Mouse (Mus musculus): Measurements from ENCODE around the gene Irs2. TPM values are rescaled to one million over a fixed set of nuclear protein-coding genes. Genes with fewer than 3 reads are reported as not detected.

Irs2 gene
- polyA plus RNA-seq, 1 experiment from 2014 or later: 6.2 TPM

DNA sequence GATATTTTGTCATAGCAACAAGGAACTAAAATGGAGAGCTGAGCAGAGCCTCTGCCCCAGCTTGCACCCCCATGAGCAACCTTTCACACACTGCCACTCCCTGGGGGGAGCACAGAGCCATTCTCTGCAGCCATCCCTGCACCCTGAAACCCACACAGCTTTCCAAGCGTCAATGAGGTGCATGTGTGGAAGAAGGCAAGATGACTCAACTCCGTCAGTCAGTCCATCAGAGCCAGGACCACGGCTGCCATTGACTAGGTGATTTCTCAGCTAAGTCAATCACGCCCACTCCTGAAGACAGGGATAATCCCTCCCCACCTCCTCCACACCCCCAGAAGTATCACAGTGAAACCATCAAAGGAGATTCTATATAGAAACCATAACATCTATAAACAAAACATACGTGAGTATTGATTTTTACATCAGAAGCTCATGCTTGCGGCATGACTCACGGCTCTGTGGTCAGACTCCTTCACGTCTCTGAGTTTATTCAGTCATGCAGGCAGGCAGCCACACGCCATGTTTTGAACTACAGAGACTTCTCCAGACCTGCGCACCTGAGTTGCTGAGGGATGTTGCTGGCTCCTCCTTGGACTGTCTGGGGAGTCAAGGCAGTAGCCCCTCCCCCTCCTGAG lies 14.6 kb downstream of the Irs2 start:
- H3K4me3 ChIP-seq: no peak overlapping the region
- peaks cover 40% of the 10 kb centered on the region for H3K36me3 ChIP-seq
- no peak for DNase-seq (ENCODE audit: low spot score)
- H3K27me3 ChIP-seq (ENCODE audit: insufficient read depth, poor library complexity, severe bottlenecking): no peaks in the 10 kb centered on the region
- peaks cover 78% of the 10 kb centered on the region for H3K4me1 ChIP-seq
- no peaks in the 10 kb centered on the region for H3K9me3 ChIP-seq
- H3K27ac ChIP-seq: peak overlapping the region; percentile 72; the same call in 1 of the 2 replicates
- WGBS: 92% methylated on average over 10 of the region's 10 CpGs

DNA sequence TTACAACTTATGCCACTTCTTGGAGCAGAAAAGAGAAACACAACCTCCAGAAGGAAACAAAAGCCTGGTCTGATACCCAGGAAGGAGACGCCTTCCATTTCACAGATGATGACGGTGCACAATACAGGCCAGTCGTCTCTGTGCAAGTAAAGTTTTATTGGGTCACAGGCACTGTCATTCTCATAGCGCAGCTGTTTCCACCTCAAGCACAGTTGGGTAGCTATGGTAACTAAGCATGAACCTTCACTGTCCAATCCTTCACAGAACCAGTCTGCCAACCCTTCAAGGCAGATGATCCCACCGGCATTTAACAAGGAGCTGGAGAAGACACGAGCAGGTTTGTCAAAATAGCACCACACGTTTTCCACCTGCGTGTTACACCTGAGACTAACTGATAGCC lies 16.2 kb downstream of the Irs2 start:
- H3K4me1 ChIP-seq: peaks cover 79% of the 10 kb centered on the region
- no peak overlapping the region for H3K4me3 ChIP-seq
- H3K27me3 ChIP-seq (ENCODE audit: insufficient read depth, poor library complexity, severe bottlenecking): no peaks in the 10 kb centered on the region
- 76% methylated on average over 8 of the region's 8 CpGs for WGBS
- peaks cover 24% of the 10 kb centered on the region for H3K36me3 ChIP-seq
- no peak for DNase-seq (ENCODE audit: low spot score)
- H3K27ac ChIP-seq: 0 out of 2 replicates have a peak overlapping the region, but pooled peaks have one; percentile 1
- H3K9me3 ChIP-seq: no peaks in the 10 kb centered on the region

DNA sequence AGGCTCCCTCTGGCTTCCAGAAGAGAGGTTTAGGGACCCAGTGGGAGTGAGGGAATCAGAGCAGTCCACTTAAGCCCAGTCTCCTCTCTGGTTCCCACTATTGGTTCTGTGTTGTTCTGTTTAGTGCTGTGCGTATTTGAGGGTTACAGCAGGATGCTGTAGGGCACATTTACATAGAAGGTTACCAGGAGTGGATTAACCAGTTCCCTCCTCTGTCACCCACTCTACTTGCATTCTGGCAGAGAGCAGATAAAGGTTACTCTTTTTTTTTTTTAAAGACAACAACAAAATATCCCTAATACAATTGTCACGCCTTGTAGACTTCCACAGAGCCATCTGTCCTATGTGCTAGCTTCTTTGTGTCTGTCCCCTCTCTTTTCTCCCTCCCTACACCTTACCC lies 16.9 kb downstream of the Irs2 start:
- Histone ChIP-seq H3K9me3 (no peaks in the 10 kb centered on the region), H3K27me3 (ENCODE audit: insufficient read depth, poor library complexity, severe bottlenecking) (no peaks in the 10 kb centered on the region), H3K4me3 (no peak overlapping the region), H3K36me3 (peaks cover 23% of the 10 kb centered on the region), H3K27ac (peak overlapping the region; percentile 67; the same call in 1 of the 2 replicates), H3K4me1 (peaks cover 73% of the 10 kb centered on the region)
- no peak for DNase-seq (ENCODE audit: low spot score)
- 79% methylated on average over 2 of the region's 2 CpGs for WGBS

DNA sequence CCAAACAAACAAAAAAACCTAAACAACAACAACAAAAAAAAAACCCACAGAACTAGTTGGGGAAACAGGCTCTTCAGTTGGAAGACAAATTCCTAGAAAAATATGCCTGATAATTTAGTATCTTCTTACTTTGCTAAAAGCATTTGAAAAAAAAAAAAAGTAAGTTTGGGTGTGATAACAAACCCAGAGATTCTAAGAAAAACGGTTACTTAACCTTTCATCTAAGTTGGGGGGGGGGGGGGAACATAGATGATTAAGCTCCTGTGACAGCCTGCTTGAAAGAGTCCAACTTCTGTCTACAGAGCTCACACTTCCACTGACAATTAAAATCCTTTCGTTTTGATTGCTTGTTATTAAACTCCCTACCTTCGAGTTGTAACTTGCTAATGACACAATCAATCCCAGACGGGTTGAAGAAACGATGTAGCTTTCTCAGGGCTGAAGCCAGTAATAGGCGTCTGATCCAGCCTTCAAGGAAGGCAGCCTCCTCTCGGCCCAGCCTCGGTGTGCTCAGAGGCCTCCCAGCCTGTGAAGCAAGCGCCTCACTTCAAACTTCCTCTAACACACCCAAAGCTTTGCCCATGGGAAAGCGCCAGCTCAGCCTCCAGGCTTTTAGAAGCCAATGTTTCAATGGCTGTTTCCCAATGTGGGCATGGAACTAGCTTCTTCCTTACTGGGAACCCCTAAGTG lies 17.7 kb downstream of the Irs2 start:
- H3K9me3 ChIP-seq: no peaks in the 10 kb centered on the region
- peak overlapping the region; percentile 27 for H3K4me3 ChIP-seq
- peaks cover 31% of the 10 kb centered on the region for H3K36me3 ChIP-seq
- no peaks in the 10 kb centered on the region for H3K27me3 ChIP-seq (ENCODE audit: insufficient read depth, poor library complexity, severe bottlenecking)
- peaks cover 65% of the 10 kb centered on the region for H3K4me1 ChIP-seq
- no peak for DNase-seq (ENCODE audit: low spot score)
- WGBS: 47% methylated on average over 10 of the region's 10 CpGs
- H3K27ac ChIP-seq: peak overlapping the region; percentile 67

DNA sequence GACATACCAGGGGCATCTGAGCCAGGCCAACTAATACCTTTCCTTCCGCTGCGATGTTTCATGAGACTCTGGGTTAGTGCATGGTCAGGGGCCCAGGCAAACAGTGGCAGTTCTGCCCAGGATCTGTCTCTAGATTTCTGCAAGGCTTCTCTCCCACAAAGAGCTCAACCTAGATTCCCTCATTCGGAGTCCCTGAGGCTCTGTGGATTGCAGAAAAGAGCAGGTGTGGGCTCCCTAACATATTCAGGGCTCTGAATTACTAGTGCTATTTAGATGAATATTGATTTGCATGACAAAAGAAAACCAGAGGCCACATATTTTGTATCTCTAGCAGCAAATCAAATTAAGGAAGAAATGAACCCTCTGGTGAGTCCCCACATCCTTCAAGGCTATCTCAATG lies 18.3 kb downstream of the Irs2 start:
- Histone ChIP-seq H3K27ac (no peak overlapping the region; the same call in 1 of the 2 replicates), H3K27me3 (ENCODE audit: insufficient read depth, poor library complexity, severe bottlenecking) (no peaks in the 10 kb centered on the region), H3K4me1 (peaks cover 59% of the 10 kb centered on the region), H3K36me3 (peaks cover 36% of the 10 kb centered on the region), H3K4me3 (no peak overlapping the region), H3K9me3 (no peaks in the 10 kb centered on the region)
- DNase-seq (ENCODE audit: low spot score): no peak
- 85% methylated on average over 3 of the region's 3 CpGs for WGBS

DNA sequence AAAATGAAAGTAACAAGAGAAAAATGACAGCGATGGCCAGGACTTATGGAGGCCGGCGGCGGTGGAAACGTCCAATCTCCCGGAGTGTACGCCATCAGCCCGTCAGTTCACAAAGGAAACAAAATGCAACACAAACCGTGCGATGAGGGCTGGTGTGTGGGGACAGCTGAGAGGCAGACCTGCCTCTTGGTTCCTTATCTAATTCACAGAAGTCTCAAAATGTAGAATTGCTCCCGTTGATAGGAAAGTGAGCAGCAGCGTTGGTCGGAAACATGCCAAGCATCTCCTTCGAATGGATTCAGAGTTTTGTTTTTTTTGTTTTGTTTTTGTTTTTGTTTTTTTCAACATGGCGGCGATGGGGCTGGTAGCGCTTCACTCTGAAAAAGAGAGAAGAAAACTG lies 21.6 kb downstream of the Irs2 start:
- Histone ChIP-seq H3K4me3 (no peak overlapping the region), H3K27ac (no peak overlapping the region), H3K4me1 (peaks cover 40% of the 10 kb centered on the region)

DNA sequence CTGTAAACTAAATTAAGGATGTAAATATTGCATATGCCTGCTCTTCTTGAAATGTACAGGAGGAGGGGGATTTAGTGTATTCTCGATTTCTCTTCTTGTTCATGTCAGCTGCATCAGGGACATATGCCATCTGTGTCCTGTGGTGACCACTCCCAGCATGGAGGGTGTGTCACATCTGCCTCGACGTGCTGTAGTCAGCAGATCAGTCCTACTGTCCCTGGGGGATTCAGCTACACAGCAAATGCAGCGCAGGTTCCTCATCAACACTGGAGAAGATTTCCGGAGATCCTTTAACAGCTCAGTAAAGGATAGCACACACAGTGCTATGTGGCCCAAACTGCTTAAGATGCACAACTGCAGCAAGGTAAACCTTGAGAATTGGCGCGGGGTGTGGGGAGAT lies 23.2 kb downstream of the Irs2 start:
- DNase-seq (ENCODE audit: low spot score): no peak
- Histone ChIP-seq H3K27me3 (ENCODE audit: insufficient read depth, poor library complexity, severe bottlenecking) (no peaks in the 10 kb centered on the region), H3K36me3 (peaks cover 28% of the 10 kb centered on the region), H3K9me3 (no peaks in the 10 kb centered on the region), H3K4me1 (peaks cover 31% of the 10 kb centered on the region), H3K27ac (no peak overlapping the region), H3K4me3 (no peak overlapping the region)
- 82% methylated on average over 7 of the region's 7 CpGs for WGBS

More for the DNA sequence above, 21.6 kb downstream of the Irs2 start:
- Histone ChIP-seq H3K9me3 (no peaks in the 10 kb centered on the region), H3K27me3 (ENCODE audit: insufficient read depth, poor library complexity, severe bottlenecking) (no peaks in the 10 kb centered on the region), H3K36me3 (peaks cover 28% of the 10 kb centered on the region)
- 93% methylated on average over 17 of the region's 17 CpGs for WGBS
- no peak for DNase-seq (ENCODE audit: low spot score)

DNA sequence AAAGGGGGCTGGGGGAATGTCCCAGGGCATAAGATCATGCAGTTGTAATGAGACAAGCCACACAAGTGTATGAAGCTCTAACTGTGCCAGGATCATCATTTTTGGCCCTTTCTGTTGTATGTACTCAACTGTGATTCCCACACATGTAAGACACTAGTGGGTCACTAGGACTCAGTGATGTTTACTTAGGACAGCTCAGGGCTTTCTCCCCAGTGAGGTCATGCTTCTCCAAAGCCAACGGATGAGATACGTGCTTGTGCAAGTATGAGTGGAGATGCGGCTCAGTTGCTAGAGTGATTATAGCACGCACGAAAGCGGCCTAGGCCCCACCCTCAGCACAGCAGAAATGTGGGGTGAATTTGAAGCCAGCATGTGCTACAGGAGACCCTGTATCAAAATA lies 27.4 kb downstream of the Irs2 start:
- no peak overlapping the region for H3K4me3 ChIP-seq
- 91% methylated on average over 6 of the region's 6 CpGs for WGBS
- peaks cover 42% of the 10 kb centered on the region for H3K4me1 ChIP-seq
- DNase-seq (ENCODE audit: low spot score): no peak
- no peaks in the 10 kb centered on the region for H3K9me3 ChIP-seq
- H3K27me3 ChIP-seq (ENCODE audit: insufficient read depth, poor library complexity, severe bottlenecking): no peaks in the 10 kb centered on the region
- H3K36me3 ChIP-seq: peaks cover 17% of the 10 kb centered on the region
- no peak overlapping the region for H3K27ac ChIP-seq

DNA sequence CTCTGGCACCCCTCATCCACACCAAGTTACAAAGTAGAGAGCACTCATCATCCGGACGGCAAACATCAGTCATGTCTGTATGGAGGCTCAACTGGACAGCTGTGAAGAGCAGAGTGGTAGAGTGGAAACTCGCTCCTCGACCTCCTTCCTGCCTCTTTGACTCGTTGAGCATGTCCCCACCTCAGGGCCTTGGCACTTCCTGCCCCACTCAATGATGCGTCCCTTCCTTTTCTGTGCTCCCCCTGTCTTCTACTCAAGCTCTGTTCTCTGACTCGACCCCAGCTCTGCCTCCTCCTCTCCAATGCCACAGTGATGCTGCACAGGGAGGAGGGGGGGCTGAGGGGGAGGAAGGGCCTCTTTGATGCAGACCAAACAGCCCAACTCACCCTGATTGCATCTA lies 28.3 kb downstream of the Irs2 start:
- 36% methylated on average over 7 of the region's 7 CpGs for WGBS
- Histone ChIP-seq H3K9me3 (no peaks in the 10 kb centered on the region), H3K27ac (peak overlapping the region; percentile 74), H3K4me1 (peaks cover 52% of the 10 kb centered on the region), H3K27me3 (ENCODE audit: insufficient read depth, poor library complexity, severe bottlenecking) (no peaks in the 10 kb centered on the region), H3K36me3 (peaks cover 9% of the 10 kb centered on the region), H3K4me3 (no peak overlapping the region)
- no peak for DNase-seq (ENCODE audit: low spot score)

DNA sequence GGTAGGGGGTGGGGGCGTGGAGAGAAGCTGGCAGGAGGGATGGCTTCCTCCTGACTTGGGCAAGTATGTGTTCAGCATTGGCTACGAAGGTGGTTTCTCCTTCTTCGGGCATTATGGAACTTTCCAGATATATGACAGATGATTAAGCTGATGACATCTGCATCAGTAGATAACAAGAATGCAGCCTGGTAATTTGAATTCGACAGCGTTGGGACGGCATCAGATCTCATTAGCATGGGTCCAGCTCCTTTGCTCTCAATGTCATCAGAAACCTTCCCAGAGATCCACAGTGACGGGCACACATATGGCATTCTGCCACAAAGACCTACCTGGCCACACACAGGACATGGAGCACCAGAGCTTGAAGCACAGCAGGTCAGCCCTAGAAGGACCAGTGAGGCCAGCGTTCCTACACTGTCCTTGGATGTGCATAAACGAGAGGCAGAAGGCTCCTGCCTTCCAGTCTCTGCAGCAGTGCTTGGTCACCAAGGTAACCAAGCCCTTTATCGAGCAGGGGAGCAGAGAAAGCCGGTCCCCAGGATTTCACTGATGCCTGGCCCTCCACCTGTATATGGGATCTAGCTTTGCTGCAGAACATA lies 29.0 kb downstream of the Irs2 start:
- Histone ChIP-seq H3K27me3 (ENCODE audit: insufficient read depth, poor library complexity, severe bottlenecking) (no peaks in the 10 kb centered on the region), H3K27ac (0 out of 2 replicates have a peak overlapping the region, but pooled peaks have one; percentile 74), H3K4me1 (peaks cover 58% of the 10 kb centered on the region), H3K4me3 (no peak overlapping the region), H3K9me3 (no peaks in the 10 kb centered on the region), H3K36me3 (peaks cover 4% of the 10 kb centered on the region; the same call in 1 of the 2 replicates)
- 63% methylated on average over 11 of the region's 11 CpGs for WGBS
- DNase-seq (ENCODE audit: low spot score): no peak

DNA sequence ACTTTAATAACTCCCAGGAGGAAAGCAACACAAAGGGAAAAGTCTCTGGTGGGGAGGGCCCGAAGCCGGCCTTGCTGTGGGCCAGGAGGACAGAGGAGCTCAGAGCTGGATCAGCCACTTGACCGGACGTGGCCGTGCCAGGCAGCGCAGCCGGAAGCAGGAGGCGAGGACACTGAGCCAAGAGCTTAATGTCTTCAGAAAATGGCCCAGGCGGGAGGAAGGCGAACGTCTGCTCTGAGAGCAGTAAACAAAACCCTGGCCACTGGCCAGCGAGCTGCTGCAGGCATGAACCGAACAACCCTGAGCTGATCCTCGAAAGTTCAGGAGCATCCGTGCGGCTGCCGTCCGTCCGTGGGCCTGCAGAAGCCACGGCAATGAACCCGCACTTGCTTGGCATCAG lies 29.9 kb downstream of the Irs2 start:
- 74% methylated on average over 21 of the region's 21 CpGs for WGBS
- Histone ChIP-seq H3K36me3 (no peaks in the 10 kb centered on the region), H3K27ac (peak overlapping the region; percentile 83), H3K9me3 (no peaks in the 10 kb centered on the region), H3K4me1 (peaks cover 64% of the 10 kb centered on the region), H3K27me3 (ENCODE audit: insufficient read depth, poor library complexity, severe bottlenecking) (no peaks in the 10 kb centered on the region), H3K4me3 (no peak overlapping the region)
- no peak for DNase-seq (ENCODE audit: low spot score)

DNA sequence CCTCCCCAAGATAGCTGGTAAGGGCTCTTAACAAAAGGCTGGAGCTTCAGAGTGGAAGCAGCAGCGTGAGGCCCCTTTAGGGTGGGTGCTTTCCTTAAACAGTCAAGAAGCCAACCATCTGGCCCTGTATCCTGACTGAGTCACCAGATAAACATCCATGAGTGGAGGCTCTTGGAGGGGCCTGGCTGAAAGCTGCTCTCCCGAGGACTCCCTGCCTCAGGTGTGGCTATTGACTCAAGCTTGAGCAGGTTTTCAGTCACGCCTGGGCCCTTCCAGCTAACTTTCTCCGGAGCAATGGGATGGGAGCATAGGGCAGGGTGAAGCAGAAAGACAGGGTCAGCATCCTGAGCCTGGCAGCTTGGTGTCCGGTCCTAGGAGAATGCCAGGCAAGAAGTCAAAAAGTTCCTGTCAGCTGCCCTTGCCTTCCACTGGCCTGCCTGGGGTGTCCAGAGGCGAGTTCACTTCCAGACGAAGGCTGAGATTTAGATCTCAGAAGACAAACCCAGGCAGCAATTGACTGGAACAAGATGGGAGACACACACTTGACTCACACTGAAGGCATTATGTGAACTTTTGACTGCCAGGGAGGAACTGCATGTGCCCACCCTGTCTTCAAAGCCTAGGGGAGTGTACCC lies 30.4 kb downstream of the Irs2 start:
- no peaks in the 10 kb centered on the region for H3K36me3 ChIP-seq
- no peak for DNase-seq (ENCODE audit: low spot score)
- no peak overlapping the region for H3K4me3 ChIP-seq
- WGBS: 43% methylated on average over 7 of the region's 7 CpGs
- H3K27me3 ChIP-seq (ENCODE audit: insufficient read depth, poor library complexity, severe bottlenecking): no peaks in the 10 kb centered on the region
- peaks cover 69% of the 10 kb centered on the region for H3K4me1 ChIP-seq
- H3K27ac ChIP-seq: peak overlapping the region; percentile 83
- H3K9me3 ChIP-seq: no peaks in the 10 kb centered on the region

DNA sequence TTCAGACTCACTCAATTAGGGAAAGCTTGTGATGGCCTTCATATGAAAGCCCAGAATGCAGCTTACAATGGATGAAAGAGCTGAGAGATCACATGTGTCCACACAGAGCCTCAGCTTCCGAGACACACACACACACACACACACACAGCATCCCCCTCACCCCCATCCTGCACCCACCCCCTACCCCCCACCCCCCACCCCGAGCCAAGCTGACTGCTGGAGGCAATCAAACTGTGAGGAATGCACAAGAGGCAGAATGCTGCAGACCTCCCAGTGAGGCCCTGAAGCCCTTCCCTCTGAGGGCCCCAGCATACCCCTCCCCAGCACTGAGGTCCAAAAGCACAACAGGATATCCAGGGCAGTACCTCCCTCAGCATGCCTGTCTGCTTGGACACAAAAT lies 33.6 kb downstream of the Irs2 start:
- H3K36me3 ChIP-seq: no peaks in the 10 kb centered on the region
- 20% methylated on average over 2 of the region's 2 CpGs for WGBS
- H3K4me1 ChIP-seq: peaks cover 72% of the 10 kb centered on the region
- H3K9me3 ChIP-seq: no peaks in the 10 kb centered on the region
- H3K4me3 ChIP-seq: no peak overlapping the region
- no peaks in the 10 kb centered on the region for H3K27me3 ChIP-seq (ENCODE audit: insufficient read depth, poor library complexity, severe bottlenecking)
- DNase-seq (ENCODE audit: low spot score): no peak
- H3K27ac ChIP-seq: peak overlapping the region; percentile 75

All from heart, embryonic 10.5 days (tissue).